Mouse (Mus musculus): ENCODE data around the gene Phxr2.

GRCm38 (mm10) chr10:99083431-99084003 lies 42.6 kb downstream of the Phxr2 start:
- TF ChIP-seq CTCF (IDR thresholded peaks at IDR 0.05; ENCODE audit: extremely low read depth, insufficient read length, insufficient replicate concordance, low read depth, low read length): no peak
- no peak for TF ChIP-seq POLR2A (IDR thresholded peaks at IDR 0.05; ENCODE audit: low read depth, low read length)
